Mouse (Mus musculus): ENCODE data around the gene Ddn.

DNA sequence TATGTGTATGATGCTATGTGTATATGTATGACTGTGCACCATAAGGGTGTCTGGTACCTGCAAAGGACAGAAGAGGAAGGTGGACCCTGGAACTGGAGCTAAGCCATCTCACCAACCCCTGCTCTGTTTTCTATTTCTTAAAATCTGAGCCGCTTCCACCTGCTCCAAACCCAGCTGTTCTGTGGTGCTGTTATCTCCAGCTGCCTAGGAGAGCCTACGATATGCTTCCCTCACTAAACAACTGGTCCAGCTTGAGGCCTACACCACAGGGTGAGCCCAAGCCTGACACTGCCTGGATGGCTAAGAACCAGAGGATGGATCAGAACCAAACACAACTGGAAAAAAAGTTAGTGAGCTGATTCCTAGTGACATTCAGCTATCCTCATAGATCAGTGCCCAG lies 55.2 kb downstream of the Ddn start:
- TF ChIP-seq TAL1 (IDR thresholded peaks at IDR 0.05; ENCODE audit: low read length): no peak
- no peak for TF ChIP-seq GATA1 (IDR thresholded peaks at IDR 0.05; ENCODE audit: low read length)

Data from erythroblast, embryonic 14.5 days (primary cell).